Mouse (Mus musculus) neural tube, embryonic 13.5 days (tissue): ENCODE data around the gene Pam. TPM values are rescaled to one million over a fixed set of nuclear protein-coding genes. Genes with fewer than 3 reads are reported as not detected.

Experiments used
- ATAC-seq: fragments of 200-750 bp; cut with Nextera tagmentation; 2 replicates; pipeline ENCODE4 v1.8.0; 2017; ENCODE audit warnings: low read depth, mild to moderate bottlenecking, moderate TSS enrichment, moderate library complexity
- H3K27ac ChIP-seq: fragments of 300-500 bp; sonication (generic); replicated peaks from 2 replicates; pipeline ENCODE4 v1.5.1; 2015; ENCODE audit warnings: moderate library complexity, mild to moderate bottlenecking, inconsistent platforms
- H3K27me3 ChIP-seq: fragments of 300-500 bp; sonication (generic); 2 replicates; pipeline ENCODE4 v1.6.1; 2015; ENCODE audit warnings: mild to moderate bottlenecking, inconsistent platforms
- H3K36me3 ChIP-seq: fragments of 300-500 bp; sonication (generic); 2 replicates; pipeline ENCODE4 v1.6.1; 2015; ENCODE audit warnings: mild to moderate bottlenecking, inconsistent platforms
- H3K4me1 ChIP-seq: fragments of 300-500 bp; sonication (generic); replicated peaks from 2 replicates; pipeline ENCODE4 v1.6.1; 2015; ENCODE audit warnings: inconsistent platforms
- H3K4me2 ChIP-seq: fragments of 300-500 bp; sonication (generic); 2 replicates; pipeline ENCODE4 v1.6.1; 2015; ENCODE audit warnings: inconsistent platforms, mild to moderate bottlenecking, moderate library complexity
- H3K4me3 ChIP-seq: fragments of 300-500 bp; sonication (generic); 2 replicates; pipeline ENCODE4 v1.5.1; 2015; ENCODE audit warnings: mild to moderate bottlenecking, inconsistent platforms
- H3K9ac ChIP-seq: fragments of 300-500 bp; sonication (generic); 2 replicates; pipeline ENCODE4 v1.6.1; 2015; ENCODE audit warnings: moderate library complexity, mild to moderate bottlenecking, inconsistent platforms
- H3K9me3 ChIP-seq: fragments of 300-500 bp; sonication (generic); 2 replicates; pipeline ENCODE4 v1.6.1; 2016; ENCODE audit warnings: inconsistent platforms
- WGBS: fragments of 180-500 bp; shearing (Covaris S2); methylation state at CpG from one replicate; pipeline ENCODE4 v1.1.7; 2015; 5-methylcytosine and 5-hydroxymethylcytosine counted together
- polyA plus RNA-seq: library from polyadenylated mRNA; unstranded; fragments of >200 nt; fragmentation: Nextera tagmentation; extraction: Ambion mirVana; gene quantifications from 2 replicates; pipeline ENCODE4 v1.2.1, GENCODE M21; 2015

Gene Pam
- polyA plus RNA-seq, 1 experiment from 2014 or later, result 36.9 TPM

DNA sequence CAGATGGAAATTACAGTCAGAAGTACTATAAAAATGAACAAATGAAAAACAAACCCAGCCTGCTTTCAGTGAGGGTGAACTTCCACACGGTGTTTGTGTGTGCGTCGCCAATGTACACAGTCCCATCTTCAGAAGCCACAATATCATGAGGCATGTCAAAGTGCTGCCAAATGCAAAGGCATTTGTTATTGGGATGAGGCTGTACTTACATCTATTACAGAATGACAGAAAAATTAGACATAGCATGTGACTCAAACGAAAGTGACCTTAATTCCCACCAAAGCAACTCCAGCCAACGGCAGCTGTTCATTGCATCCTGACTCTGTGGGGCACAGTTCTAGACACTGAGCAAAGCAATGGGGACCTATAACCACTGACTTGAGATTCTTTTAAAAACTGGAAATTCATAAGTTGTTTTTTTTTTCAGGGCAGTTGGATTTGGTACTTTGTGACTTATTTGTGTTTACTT, 261.1 kb downstream of the Pam start:
- Histone ChIP-seq H3K36me3 (peaks cover 14% of the 10 kb centered on the region), H3K27ac (no peak overlapping the region), H3K27me3 (no peaks in the 10 kb centered on the region), H3K4me1 (peaks cover 7% of the 10 kb centered on the region; the same call in 1 of the 2 replicates), H3K9ac (no peak overlapping the region), H3K4me2 (no peak overlapping the region), H3K4me3 (no peak overlapping the region), H3K9me3 (no peaks in the 10 kb centered on the region)
- WGBS, result 84% methylated on average over 5 of the region's 5 CpGs
- ATAC-seq, result no peak

DNA sequence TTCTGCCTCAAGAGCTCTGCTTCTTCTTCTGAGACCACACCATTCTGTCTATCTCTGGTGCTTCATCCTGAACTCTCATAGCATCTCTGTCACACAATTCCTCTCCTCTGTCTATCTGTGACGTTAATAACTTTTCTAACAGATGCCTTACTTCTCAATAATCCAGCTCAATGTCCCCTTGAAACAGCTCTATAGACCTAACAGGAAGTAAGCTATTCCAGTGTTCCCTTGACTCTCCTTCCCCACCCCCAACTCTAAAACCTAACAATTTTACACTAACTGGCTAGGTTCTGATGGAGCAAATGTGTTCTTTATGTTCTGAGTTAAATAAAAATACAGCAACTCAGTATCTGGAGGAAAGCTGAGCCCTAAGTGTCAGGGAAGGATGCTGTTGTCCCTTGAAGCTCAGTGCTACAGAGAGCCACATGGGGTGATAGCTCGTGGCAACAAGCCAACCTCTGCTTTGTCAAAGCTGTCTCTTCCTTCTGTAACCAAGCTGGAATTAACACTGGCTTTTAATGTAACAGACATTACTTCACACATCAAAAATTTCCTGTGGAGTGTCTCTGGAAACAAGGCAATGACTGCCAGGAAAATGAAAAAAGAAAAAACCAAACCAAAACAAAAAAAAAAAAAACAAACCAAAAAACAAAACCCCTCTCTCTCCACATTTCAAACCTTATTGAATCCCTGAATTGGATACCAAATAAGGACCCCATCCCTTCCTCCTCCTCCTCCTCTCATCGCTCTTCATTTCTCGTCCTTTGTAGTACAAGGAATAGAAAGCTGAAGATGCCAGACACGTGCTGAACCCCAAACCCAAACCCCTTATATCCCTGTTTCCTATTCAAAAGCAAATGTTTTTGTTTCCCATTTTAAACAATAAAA, 261.7 kb downstream of the Pam start:
- no peak overlapping the region for H3K4me2 ChIP-seq
- H3K36me3 ChIP-seq, result peaks cover 14% of the 10 kb centered on the region
- no peaks in the 10 kb centered on the region for H3K27me3 ChIP-seq
- no peak overlapping the region for H3K4me3 ChIP-seq
- no peaks in the 10 kb centered on the region for H3K9me3 ChIP-seq
- no peak overlapping the region for H3K9ac ChIP-seq
- H3K4me1 ChIP-seq, result peaks cover 7% of the 10 kb centered on the region; the same call in 1 of the 2 replicates
- 0 out of 2 replicates have a peak overlapping the region, but pooled peaks have one; percentile 15 for H3K27ac ChIP-seq
- WGBS, result 65% methylated on average over 5 of the region's 5 CpGs
- ATAC-seq, result 0 out of 2 replicates have a peak, but pooled peaks have one; percentile 56

DNA sequence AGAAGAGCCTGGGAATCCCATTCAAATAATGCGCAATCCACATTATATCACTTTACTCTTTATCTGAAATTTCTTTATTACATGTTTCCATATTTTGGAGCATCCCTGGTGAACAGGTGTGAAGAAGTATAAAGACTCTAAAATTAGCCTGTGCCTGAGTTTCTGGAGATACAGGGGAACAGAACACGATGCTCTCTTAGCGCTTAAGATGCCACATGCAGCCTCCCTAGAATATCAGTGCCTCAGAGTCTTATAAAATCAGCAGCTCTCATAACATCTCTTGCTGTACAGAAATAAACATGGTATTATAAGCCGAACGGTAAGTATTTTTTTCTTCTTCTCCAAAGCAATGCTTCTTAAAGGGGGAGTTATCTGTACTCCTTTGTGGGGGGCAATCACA, 267.4 kb downstream of the Pam start:
- 94% methylated on average over 5 of the region's 5 CpGs for WGBS
- Histone ChIP-seq H3K4me2 (no peak overlapping the region), H3K4me1 (0 out of 2 replicates have a peak, but pooled peaks cover under 1% of the 10 kb centered on the region), H3K4me3 (no peak overlapping the region), H3K27me3 (no peaks in the 10 kb centered on the region), H3K27ac (no peak overlapping the region), H3K9ac (no peak overlapping the region), H3K36me3 (peaks cover 31% of the 10 kb centered on the region), H3K9me3 (no peaks in the 10 kb centered on the region)
- ATAC-seq, result no peak

DNA sequence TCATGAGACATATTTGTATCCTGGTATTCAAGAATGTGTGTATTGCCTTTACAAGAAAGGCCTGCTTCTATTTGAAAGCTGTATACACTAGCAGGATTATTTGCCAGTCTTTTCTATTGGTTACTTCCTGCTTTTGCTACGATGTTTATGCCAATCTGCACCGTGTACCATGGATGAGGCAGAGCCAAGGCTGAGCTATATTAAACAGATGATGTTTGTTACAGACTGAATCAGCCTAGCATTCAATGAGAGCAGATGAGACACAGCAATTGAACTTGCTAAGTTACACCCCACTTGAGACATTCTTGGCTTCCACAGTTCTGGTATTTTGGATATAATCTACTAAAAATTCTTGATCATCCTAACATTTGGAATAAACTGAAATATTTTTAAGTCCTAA, 267.9 kb downstream of the Pam start:
- no peak for ATAC-seq
- Histone ChIP-seq H3K36me3 (peaks cover 31% of the 10 kb centered on the region), H3K27me3 (no peaks in the 10 kb centered on the region), H3K4me2 (no peak overlapping the region), H3K4me3 (no peak overlapping the region), H3K4me1 (no peaks in the 10 kb centered on the region), H3K9me3 (no peaks in the 10 kb centered on the region), H3K27ac (no peak overlapping the region), H3K9ac (no peak overlapping the region)
- WGBS, result 84% methylated on average over 2 of the region's 2 CpGs

DNA sequence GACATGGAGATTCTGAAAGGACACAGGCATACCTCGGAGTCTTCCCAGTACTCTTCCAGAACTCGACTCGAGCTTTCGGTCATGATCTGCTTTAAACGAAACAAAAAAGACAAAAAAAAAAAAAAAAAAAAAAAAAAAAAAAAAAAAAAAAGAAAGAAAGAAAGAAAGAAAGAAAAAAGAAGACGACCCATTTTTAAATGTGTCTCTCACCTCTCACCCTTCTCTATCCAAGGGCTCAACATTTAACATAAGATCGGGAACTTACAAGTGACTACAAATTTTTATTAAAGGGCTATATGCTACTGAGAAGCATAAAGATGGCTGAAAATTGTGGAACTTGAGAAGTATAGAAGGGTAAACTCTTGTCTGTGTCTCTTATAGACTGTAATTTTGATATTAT, 272.5 kb downstream of the Pam start:
- peaks cover 21% of the 10 kb centered on the region for H3K36me3 ChIP-seq
- no peaks in the 10 kb centered on the region for H3K4me1 ChIP-seq
- no peak overlapping the region for H3K27ac ChIP-seq
- H3K9ac ChIP-seq, result no peak overlapping the region
- H3K4me2 ChIP-seq, result no peak overlapping the region
- no peak for ATAC-seq
- H3K4me3 ChIP-seq, result no peak overlapping the region
- H3K9me3 ChIP-seq, result no peaks in the 10 kb centered on the region
- no peaks in the 10 kb centered on the region for H3K27me3 ChIP-seq
- 95% methylated on average over 7 of the region's 7 CpGs for WGBS

DNA sequence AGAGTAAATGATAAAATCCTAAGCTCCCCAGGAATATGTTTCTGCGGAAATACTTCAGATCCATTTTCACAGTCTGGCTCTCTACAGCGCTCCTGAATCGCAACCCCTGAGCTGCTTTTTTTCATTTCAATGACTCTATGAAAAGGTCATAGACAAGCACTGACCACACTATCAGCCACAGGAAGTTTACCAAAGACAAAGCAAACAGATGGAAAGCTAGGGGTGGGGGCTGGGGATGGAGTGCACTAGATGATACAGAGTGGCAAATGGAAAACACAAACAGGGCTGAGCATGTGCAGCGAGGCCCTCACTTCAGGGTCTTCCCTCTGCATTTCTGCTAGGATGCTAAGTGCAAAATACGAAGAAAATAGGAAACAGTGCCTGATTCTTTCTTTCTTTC, 273.2 kb downstream of the Pam start:
- whole genome bisulfite sequencing, result 86% methylated on average over 5 of the region's 5 CpGs
- Histone ChIP-seq H3K4me2 (no peak overlapping the region), H3K27me3 (no peaks in the 10 kb centered on the region), H3K4me3 (no peak overlapping the region), H3K9ac (no peak overlapping the region), H3K9me3 (no peaks in the 10 kb centered on the region), H3K36me3 (peaks cover 21% of the 10 kb centered on the region), H3K4me1 (no peaks in the 10 kb centered on the region), H3K27ac (no peak overlapping the region)
- ATAC-seq, result no peak

DNA sequence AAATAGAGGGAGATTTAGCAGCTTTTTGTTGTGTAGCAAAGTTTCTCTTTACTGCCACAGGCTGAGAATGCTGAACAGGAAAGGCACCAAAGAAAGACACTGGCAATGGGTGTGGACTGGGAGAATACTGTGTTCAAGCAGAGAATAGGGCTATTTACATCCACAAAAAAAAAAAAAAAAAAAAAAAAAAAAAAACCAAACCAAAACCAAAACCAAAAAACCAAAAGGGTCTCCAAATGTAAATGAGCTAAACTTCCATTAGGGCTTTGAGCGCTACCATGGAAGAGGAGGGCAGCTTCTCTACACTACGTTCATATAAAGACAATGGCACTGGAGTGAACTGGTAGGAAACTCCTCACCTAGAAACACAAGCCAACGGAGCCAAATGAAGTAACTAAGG, 274.2 kb downstream of the Pam start:
- no peaks in the 10 kb centered on the region for H3K9me3 ChIP-seq
- ATAC-seq, result no peak
- H3K4me3 ChIP-seq, result no peak overlapping the region
- no peaks in the 10 kb centered on the region for H3K27me3 ChIP-seq
- peaks cover 20% of the 10 kb centered on the region for H3K36me3 ChIP-seq
- H3K4me1 ChIP-seq, result no peaks in the 10 kb centered on the region
- 85% methylated on average over 3 of the region's 3 CpGs for WGBS
- H3K4me2 ChIP-seq, result no peak overlapping the region
- no peak overlapping the region for H3K27ac ChIP-seq
- no peak overlapping the region for H3K9ac ChIP-seq

DNA sequence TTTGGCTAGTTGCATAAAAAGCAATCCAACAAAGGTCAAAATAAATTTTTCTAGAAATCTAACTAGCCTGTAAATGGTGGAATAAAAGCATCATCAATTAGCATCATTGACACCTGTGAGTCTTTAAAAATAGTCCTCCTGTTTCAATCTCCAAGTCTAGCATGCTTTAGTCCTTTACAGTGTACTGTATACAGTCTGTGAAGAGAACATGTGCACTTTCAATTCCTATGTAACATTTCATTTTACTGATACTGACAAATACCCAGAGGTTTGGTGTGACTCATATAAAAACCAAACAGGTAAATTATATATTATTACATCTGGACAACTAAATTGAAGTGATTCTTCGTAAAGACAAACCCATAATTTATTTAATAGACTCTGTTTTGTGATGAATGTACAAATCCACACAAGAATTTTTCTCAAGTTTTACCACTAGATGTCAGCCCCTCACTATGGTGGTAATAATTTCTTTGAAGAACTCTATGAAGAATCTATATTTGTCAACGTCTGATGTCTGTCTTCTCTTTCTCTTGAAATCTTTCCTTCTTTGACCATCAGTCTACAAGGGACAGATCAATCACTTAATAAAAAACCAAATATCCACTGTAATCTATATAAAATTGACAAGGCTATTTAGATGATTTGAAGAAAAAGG, 286.1 kb downstream of the Pam start:
- Histone ChIP-seq H3K27ac (no peak overlapping the region), H3K4me1 (no peaks in the 10 kb centered on the region), H3K9me3 (no peaks in the 10 kb centered on the region), H3K9ac (no peak overlapping the region), H3K4me3 (no peak overlapping the region), H3K36me3 (no peaks in the 10 kb centered on the region), H3K27me3 (no peaks in the 10 kb centered on the region), H3K4me2 (no peak overlapping the region)
- no peak for ATAC-seq
- WGBS, result 43% methylated on average over 2 of the region's 2 CpGs

DNA sequence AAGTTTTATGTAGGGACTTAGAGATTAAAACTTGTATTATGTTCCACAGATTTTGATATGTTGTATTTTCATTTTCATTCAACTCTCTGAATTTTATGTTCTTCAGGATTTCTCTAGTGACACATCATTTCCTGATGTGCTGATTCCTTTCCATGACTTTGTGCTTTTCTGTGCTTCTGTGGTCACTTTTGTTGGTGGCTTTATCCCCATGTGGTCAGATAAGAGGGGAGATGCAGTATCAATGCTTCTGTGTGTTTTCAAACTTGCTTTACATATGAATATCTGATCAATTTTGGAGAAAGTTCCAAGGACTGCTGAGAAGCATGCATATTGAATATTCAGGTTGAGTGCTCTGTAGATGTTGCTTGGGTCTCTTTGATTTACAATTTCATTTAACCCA, 290.9 kb downstream of the Pam start:
- Histone ChIP-seq H3K27ac (no peak overlapping the region), H3K4me2 (no peak overlapping the region), H3K4me1 (no peaks in the 10 kb centered on the region), H3K9me3 (no peaks in the 10 kb centered on the region), H3K9ac (no peak overlapping the region), H3K27me3 (no peaks in the 10 kb centered on the region), H3K4me3 (no peak overlapping the region), H3K36me3 (no peaks in the 10 kb centered on the region)
- ATAC-seq, result no peak

DNA sequence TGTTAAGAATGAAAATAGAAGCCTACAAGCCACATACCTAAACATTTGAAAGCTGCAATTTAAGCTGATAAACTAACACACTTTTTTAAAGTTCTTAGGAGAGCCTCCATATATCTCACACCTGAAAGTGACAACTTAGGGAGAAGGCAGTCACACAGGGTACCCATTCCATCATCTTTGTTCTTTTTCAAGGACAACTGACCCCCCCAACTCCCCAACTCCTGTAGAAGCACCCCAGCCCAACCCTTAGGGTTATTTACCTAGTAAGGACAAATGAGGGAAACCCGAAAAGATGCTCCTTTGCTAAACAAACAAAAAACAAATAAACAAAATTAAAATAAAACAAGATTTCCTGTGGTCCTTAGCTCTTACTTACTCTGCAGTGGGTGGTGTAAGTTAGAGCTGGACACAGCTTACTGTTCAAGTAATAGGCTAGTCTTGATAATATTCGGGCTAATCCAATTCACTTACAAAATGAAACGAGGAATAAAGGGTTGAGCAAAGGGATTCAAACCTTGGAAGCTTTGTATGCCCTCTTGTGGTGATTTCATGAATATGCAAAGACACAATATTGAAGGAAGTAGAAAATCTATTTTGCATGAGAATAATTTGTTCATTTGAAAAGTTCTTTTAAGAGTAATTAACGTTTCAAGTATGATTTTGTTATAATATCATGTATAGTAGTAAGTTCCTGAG, 293.1 kb downstream of the Pam start:
- Histone ChIP-seq H3K4me2 (no peak overlapping the region), H3K9ac (no peak overlapping the region), H3K27me3 (no peaks in the 10 kb centered on the region), H3K9me3 (no peaks in the 10 kb centered on the region), H3K36me3 (no peaks in the 10 kb centered on the region), H3K4me3 (no peak overlapping the region), H3K27ac (no peak overlapping the region), H3K4me1 (no peaks in the 10 kb centered on the region)
- ATAC-seq, result no peak
- WGBS, result 52% methylated on average over 4 of the region's 4 CpGs

DNA sequence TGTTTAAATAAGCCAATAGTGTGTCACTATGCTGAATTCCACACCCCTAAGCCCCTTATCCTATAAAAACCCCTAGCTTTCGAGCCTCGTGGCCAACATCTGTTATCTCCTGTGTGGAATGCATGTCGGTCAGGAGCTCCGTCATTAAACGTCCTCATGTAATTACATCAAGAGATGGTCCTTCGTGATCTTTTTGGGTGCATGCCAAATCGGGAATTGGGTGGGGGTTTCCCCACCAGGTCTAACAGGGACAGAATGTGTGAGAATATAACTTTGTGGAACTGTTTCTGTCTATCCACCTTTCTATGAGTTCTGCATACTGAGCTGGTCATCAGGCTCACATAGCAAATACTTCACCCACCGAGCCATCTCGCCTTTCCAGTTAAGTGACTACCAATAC, 299.5 kb downstream of the Pam start:
- H3K9ac ChIP-seq, result no peak overlapping the region
- H3K4me3 ChIP-seq, result no peak overlapping the region
- H3K27me3 ChIP-seq, result no peaks in the 10 kb centered on the region
- H3K4me1 ChIP-seq, result no peaks in the 10 kb centered on the region
- WGBS, result 89% methylated on average over 9 of the region's 9 CpGs
- H3K9me3 ChIP-seq, result no peaks in the 10 kb centered on the region
- no peak overlapping the region for H3K27ac ChIP-seq
- no peak overlapping the region for H3K4me2 ChIP-seq
- no peaks in the 10 kb centered on the region for H3K36me3 ChIP-seq
- no peak for ATAC-seq

DNA sequence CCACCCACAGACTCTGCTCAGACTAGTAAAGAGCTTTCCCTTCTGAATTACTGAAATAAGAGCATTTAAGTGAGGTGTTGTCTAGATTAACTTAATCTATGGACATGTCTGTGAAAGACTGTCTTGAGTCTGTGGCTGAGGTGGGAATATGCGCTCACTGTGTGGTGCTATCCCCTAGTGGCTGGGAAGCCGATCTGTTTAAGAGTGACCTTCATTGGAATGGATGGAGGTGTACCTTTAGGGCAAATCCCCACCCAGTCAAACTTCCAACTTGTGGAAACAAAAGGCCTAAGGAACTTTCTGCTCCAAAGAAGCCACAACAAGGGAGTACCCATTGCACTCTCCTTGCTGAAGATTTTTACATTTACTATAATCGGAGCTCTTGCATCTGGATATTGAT, 301.3 kb downstream of the Pam start:
- 86% methylated on average over 3 of the region's 3 CpGs for WGBS
- no peak overlapping the region for H3K4me2 ChIP-seq
- no peaks in the 10 kb centered on the region for H3K4me1 ChIP-seq
- H3K27ac ChIP-seq, result no peak overlapping the region
- H3K4me3 ChIP-seq, result no peak overlapping the region
- H3K9ac ChIP-seq, result no peak overlapping the region
- no peaks in the 10 kb centered on the region for H3K27me3 ChIP-seq
- no peaks in the 10 kb centered on the region for H3K36me3 ChIP-seq
- ATAC-seq, result no peak
- H3K9me3 ChIP-seq, result no peaks in the 10 kb centered on the region
